Mouse (Mus musculus): ENCODE results near the gene Dgki.

The Dgki gene

GRCm38 (mm10) chr6:37299562-37300390, at the start of gene Dgki:
TSS of gene Dgki (minus strand) at chr6:37300184.
- no peak for DNase-seq (ENCODE audit: low spot score in 2 of 2)

GRCm38 (mm10) chr6:37347606-37348005, 47.6 kb upstream of the Dgki start:
- no peak for DNase-seq (ENCODE audit: low spot score in 2 of 2)

GRCm38 (mm10) chr6:37338055-37338454, 38.1 kb upstream of the Dgki start:
- DNase-seq (ENCODE audit: low spot score in 2 of 2) = no peak

GRCm38 (mm10) chr6:37336831-37337260, 36.9 kb upstream of the Dgki start:
- no peak for DNase-seq (ENCODE audit: low spot score in 2 of 2)

GRCm38 (mm10) chr6:37336381-37336780, 36.4 kb upstream of the Dgki start:
- no peak for DNase-seq (ENCODE audit: low spot score in 2 of 2)

GRCm38 (mm10) chr6:37332846-37333245, 32.9 kb upstream of the Dgki start:
- no peak for DNase-seq (ENCODE audit: low spot score in 2 of 2)

GRCm38 (mm10) chr6:37329901-37330864, 30.2 kb upstream of the Dgki start:
- DNase-seq (ENCODE audit: low spot score in 2 of 2) = no peak

- DNase-seq (ENCODE audit: low spot score in 2 of 2) = no peak
Observed at GRCm38 (mm10) chr6:37329376-37329775, 29.4 kb upstream of the Dgki start.

- no peak for DNase-seq (ENCODE audit: low spot score in 2 of 2)
Observed at GRCm38 (mm10) chr6:37328671-37329070, 28.7 kb upstream of the Dgki start.

GRCm38 (mm10) chr6:37327519-37327918, 27.5 kb upstream of the Dgki start:
- DNase-seq (ENCODE audit: low spot score in 2 of 2) = no peak

GRCm38 (mm10) chr6:37326603-37326955, 26.6 kb upstream of the Dgki start:
- DNase-seq (ENCODE audit: low spot score in 2 of 2) = no peak

- DNase-seq (ENCODE audit: low spot score in 2 of 2) = no peak
Observed at GRCm38 (mm10) chr6:37325906-37326602, 26.1 kb upstream of the Dgki start.

GRCm38 (mm10) chr6:37325076-37325475, 25.1 kb upstream of the Dgki start:
- no peak for DNase-seq (ENCODE audit: low spot score in 2 of 2)

- DNase-seq (ENCODE audit: low spot score in 2 of 2) = no peak
Observed at GRCm38 (mm10) chr6:37322641-37323040, 22.7 kb upstream of the Dgki start.

- no peak for DNase-seq (ENCODE audit: low spot score in 2 of 2)
Observed at GRCm38 (mm10) chr6:37322088-37322487, 22.1 kb upstream of the Dgki start.

- no peak for DNase-seq (ENCODE audit: low spot score in 2 of 2)
Observed at GRCm38 (mm10) chr6:37317904-37318303, 17.9 kb upstream of the Dgki start.

GRCm38 (mm10) chr6:37315440-37315839, 15.5 kb upstream of the Dgki start:
- no peak for DNase-seq (ENCODE audit: low spot score in 2 of 2)

- DNase-seq (ENCODE audit: low spot score in 2 of 2) = no peak
Observed at GRCm38 (mm10) chr6:37310601-37311000, 10.6 kb upstream of the Dgki start.

- no peak for DNase-seq (ENCODE audit: low spot score in 2 of 2)
Observed at GRCm38 (mm10) chr6:37306616-37307015, 6.6 kb upstream of the Dgki start.

- DNase-seq (ENCODE audit: low spot score in 2 of 2) = no peak
Observed at GRCm38 (mm10) chr6:37300492-37300891, 508 bp upstream of the Dgki start.

- DNase-seq (ENCODE audit: low spot score in 2 of 2) = no peak
Observed at GRCm38 (mm10) chr6:37298982-37299381, 1.0 kb downstream of the Dgki start.
